Comparison of ENCODE assay signal across 8 mouse cellular contexts in genomic region chr11:80289701-80290445, GRCm38 (mm10). TPM values are rescaled to one million over a fixed set of nuclear protein-coding genes. Genes with fewer than 3 reads are reported as not detected.
A peak's percentile ranks its signal among the peaks of the same experiment; 100 is the strongest.
DNase-seq lines count a peak whose midpoint lies in the region; ATAC-seq and TF ChIP-seq lines count a peak whose summit lies in the region.

No protein-coding gene starts in this region.

- DNase-seq in MN1 (ENCODE audit: low spot score) = peak; percentile 48
- peak; percentile 26 to 39 for DNase-seq in cerebellum, adult 2 months
- peak; percentile 65 to 72 for DNase-seq in frontal cortex, postnatal 36 days (ENCODE audit: low spot score in 2 of 2)
- peak; percentile 82 for DNase-seq in intestine, embryonic 14.5 days (ENCODE audit: low spot score)
- peak; percentile 40 to 58 for DNase-seq in left cerebral cortex, postnatal 10 days (ENCODE audit: extremely low spot score in 1 of 2, low spot score in 2 of 2)
- DNase-seq in right cerebral cortex, postnatal 4 days = peak; percentile 55

- TF ChIP-seq POLR2A in cerebellum, adult 2 months (IDR thresholded peaks at IDR 0.05; ENCODE audit: borderline replicate concordance, insufficient read depth, low read length) = no peak

- peak overlapping the region; percentile 43 for H3K4me3 ChIP-seq in cerebellum, adult 2 months (replicated peaks; ENCODE audit: insufficient read depth, low read depth, low read length)
- peak overlapping the region; percentile 18; the same call in 1 of the 2 replicates for H3K4me3 ChIP-seq in intestine, embryonic 14.5 days (ENCODE audit: low read depth, low read length)
- H3K4me3 ChIP-seq in megakaryocyte, embryonic 14.5 days (replicated peaks) = peak overlapping the region; percentile 81

- peaks cover 5% of the 10 kb centered on the region; the same call in 1 of the 2 replicates for H3K9me3 ChIP-seq in intestine, embryonic 14.5 days (ENCODE audit: control insufficient read depth, low read length)
- peaks cover 20% of the 10 kb centered on the region for H3K9me3 ChIP-seq in megakaryocyte, embryonic 14.5 days

- peaks cover 4% of the 10 kb centered on the region; the same call in 1 of the 2 replicates for H3K4me1 ChIP-seq in cerebellum, adult 2 months (ENCODE audit: control insufficient read depth, insufficient read depth, low read length)
- H3K4me1 ChIP-seq in intestine, embryonic 14.5 days (replicated peaks; ENCODE audit: control insufficient read depth, insufficient read depth, low read length) = peaks cover 7% of the 10 kb centered on the region; the same call in 1 of the 2 replicates
- H3K4me1 ChIP-seq in megakaryocyte, embryonic 14.5 days = peaks cover 24% of the 10 kb centered on the region

- no peak overlapping the region for H3K9ac ChIP-seq in intestine, embryonic 14.5 days (ENCODE audit: low read length)

- peak overlapping the region; percentile 47 for H3K4me2 ChIP-seq in intestine, embryonic 14.5 days (ENCODE audit: low read length)

- no peak overlapping the region for H3K27ac ChIP-seq in cerebellum, adult 2 months (ENCODE audit: insufficient read depth, low read length)
- H3K27ac ChIP-seq in intestine, embryonic 14.5 days (ENCODE audit: low read depth) = peak overlapping the region; percentile 51

- no peaks in the 10 kb centered on the region for H3K36me3 ChIP-seq in intestine, embryonic 14.5 days (ENCODE audit: control insufficient read depth, insufficient read depth, low read length)
- H3K36me3 ChIP-seq in megakaryocyte, embryonic 14.5 days (replicated peaks; ENCODE audit: low read length) = no peaks in the 10 kb centered on the region

- intact Hi-C loops in left cerebral cortex, postnatal 10 days (cut with DNase I) = no loop called here

- peak; percentile 90 for ATAC-seq in intestine, embryonic 14.5 days (replicated peaks; ENCODE audit: low FRiP score, low TSS enrichment, low read depth)
- ATAC-seq in erythroid progenitor cell, adult 5-6 weeks (replicated peaks; ENCODE audit: low FRiP score, poor library complexity, severe bottlenecking) = no peak

- no peak for TF ChIP-seq CTCF in cerebellum, adult 2 months (IDR thresholded peaks at IDR 0.05; ENCODE audit: borderline replicate concordance, insufficient read depth, low read depth, low read length)

- H3K27me3 ChIP-seq in cerebellum, adult 2 months (ENCODE audit: control insufficient read depth, insufficient read depth, low read length) = no peaks in the 10 kb centered on the region
- peaks cover under 1% of the 10 kb centered on the region; the same call in 1 of the 2 replicates for H3K27me3 ChIP-seq in intestine, embryonic 14.5 days (replicated peaks; ENCODE audit: control insufficient read depth, insufficient read depth, low read length)
- peaks cover 56% of the 10 kb centered on the region for H3K27me3 ChIP-seq in megakaryocyte, embryonic 14.5 days (replicated peaks)

- WGBS in cerebellum, adult 2 months = under 1% methylated on average over 23 of the region's 23 CpGs
- 1% methylated on average over 23 of the region's 23 CpGs for WGBS in intestine, embryonic 14.5 days

RNA-seq across cellular contexts. Expression of gene Rhbdl3, which starts 10.8 kb away (rescaled TPM):
- 9.6 and 12.6 TPM in 2 replicates for polyA plus RNA-seq in cerebellum, adult 2 months (2012; rRNA removed)
- polyA plus RNA-seq in intestine, embryonic 14.5 days (2014; fragmentation: Nextera tagmentation; extraction: Ambion mirVana) = 2.7 and 3.1 TPM in 2 replicates
- total RNA-seq in left cerebral cortex, postnatal 10 days (2021) = 10 to 100 TPM; 19.4 to 22.5 TPM
- polyA plus RNA-seq in megakaryocyte, embryonic 14.5 days (2012; ENCODE audit: insufficient read depth, low replicate concordance) = 3.2 and 5.6 TPM in 2 replicates
- not detected in 2 replicates for total RNA-seq in erythroid progenitor cell, adult 5-6 weeks (2015; ENCODE audit: low replicate concordance)
- total RNA-seq in erythroid progenitor cell, adult 5-6 weeks (2017; ENCODE audit: low replicate concordance) = not detected in 2 replicates

Comparison
In these comparisons a context has a peak if more than half of its experiments do, and no peak if none do; other contexts are left out.
1. H3K4me3 ChIP-seq: peak in every context shown above with its lines; median percentile 81 in megakaryocyte, embryonic 14.5 days; 43 in cerebellum, adult 2 months; 18 in intestine, embryonic 14.5 days.